Mouse (Mus musculus): ENCODE measurements around the gene Eno3. TPM values are rescaled to one million over a fixed set of nuclear protein-coding genes. Genes with fewer than 3 reads are reported as not detected.
A peak's percentile ranks its signal among the peaks of the same experiment; 100 is the strongest.

Eno3 gene
- polyA plus RNA-seq, 1 experiment: 30.9 TPM

DNA sequence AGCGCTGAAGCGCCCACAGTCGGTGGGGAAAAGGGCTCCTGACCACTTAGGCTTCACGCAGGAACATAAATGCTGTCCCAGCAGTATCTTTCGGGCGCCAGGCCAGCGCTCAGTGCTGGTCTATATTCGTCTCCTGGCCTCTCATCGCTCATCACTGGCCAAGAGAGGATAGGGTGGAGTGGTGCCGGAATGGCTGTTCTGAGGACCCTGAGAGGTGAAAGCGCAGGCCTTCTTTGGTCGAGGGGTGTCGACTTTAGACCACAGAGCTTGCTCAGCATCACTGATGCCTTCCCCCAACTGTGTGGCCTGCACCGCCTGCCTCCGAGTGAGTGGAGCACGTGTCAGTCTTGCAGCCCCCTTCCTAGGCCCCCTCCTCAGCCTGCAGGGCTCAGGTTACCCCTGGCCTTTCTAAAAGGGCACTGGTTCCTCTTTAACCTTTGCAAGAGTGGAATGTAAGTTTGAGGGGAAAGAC is 510 bp upstream of the Eno3 start:
- Histone ChIP-seq H3K4me1 (ENCODE audit: control insufficient read depth, insufficient read depth, low read length) (peaks cover 12% of the 10 kb centered on the region; the same call in 1 of the 2 replicates), H3K27ac (ENCODE audit: insufficient read depth, low read depth, low read length) (peak overlapping the region; percentile 93), H3K27me3 (replicated peaks; ENCODE audit: control insufficient read depth, insufficient read depth, low read length) (no peaks in the 10 kb centered on the region), H3K4me3 (ENCODE audit: insufficient read depth, low read depth, low read length) (peak overlapping the region; percentile 100), H3K36me3 (ENCODE audit: control insufficient read depth, insufficient read depth, low read length) (no peaks in the 10 kb centered on the region; the same call in 1 of the 2 replicates)
- TF ChIP-seq CTCF (conservative IDR thresholded peaks at IDR 0.05; ENCODE audit: insufficient read depth, insufficient read length, low read depth, low read length) (no peak), POLR2A (IDR thresholded peaks at IDR 0.05; ENCODE audit: low read depth, low read length) (no peak)
- 49% methylated on average over 16 of the region's 16 CpGs for WGBS
- peak; percentile 64 for DNase-seq

- TF ChIP-seq CTCF (conservative IDR thresholded peaks at IDR 0.05; ENCODE audit: insufficient read depth, insufficient read length, low read depth, low read length) (no peak), POLR2A (IDR thresholded peaks at IDR 0.05; ENCODE audit: low read depth, low read length) (no peak)
- no peaks in the 10 kb centered on the region for H3K36me3 ChIP-seq (ENCODE audit: control insufficient read depth, insufficient read depth, low read length)
- 53% methylated on average over 6 of the region's 6 CpGs for WGBS
- no peak overlapping the region for H3K27ac ChIP-seq (ENCODE audit: insufficient read depth, low read depth, low read length)
- peaks cover 7% of the 10 kb centered on the region; the same call in 1 of the 2 replicates for H3K4me1 ChIP-seq (ENCODE audit: control insufficient read depth, insufficient read depth, low read length)
- DNase-seq: no peak
- no peak overlapping the region for H3K4me3 ChIP-seq (ENCODE audit: insufficient read depth, low read depth, low read length)
- no peaks in the 10 kb centered on the region for H3K27me3 ChIP-seq (replicated peaks; ENCODE audit: control insufficient read depth, insufficient read depth, low read length)
These were observed 571 bp downstream of the Eno3 start for GRCm38 (mm10) chr11:70657573-70657972.

DNA sequence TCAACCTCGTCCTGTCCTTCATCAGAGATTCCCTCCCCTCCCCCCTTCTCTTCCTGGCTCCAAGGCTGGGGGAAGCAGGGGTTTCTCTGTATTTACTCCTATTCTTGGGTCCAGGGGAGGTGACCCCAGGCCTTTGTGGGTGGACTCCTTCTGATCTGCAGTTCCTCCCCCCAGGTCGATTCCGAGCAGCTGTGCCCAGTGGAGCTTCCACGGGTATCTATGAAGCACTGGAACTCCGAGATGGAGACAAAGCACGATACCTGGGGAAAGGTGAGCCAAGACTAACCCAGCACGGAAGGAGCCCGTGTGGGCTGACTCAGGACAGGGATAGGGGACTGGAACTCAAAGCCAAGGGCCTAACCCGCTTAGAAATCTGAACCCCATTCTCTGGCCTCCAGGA is 989 bp downstream of the Eno3 start:
- no peak overlapping the region for H3K4me3 ChIP-seq (ENCODE audit: insufficient read depth, low read depth, low read length)
- H3K27me3 ChIP-seq (replicated peaks; ENCODE audit: control insufficient read depth, insufficient read depth, low read length): no peaks in the 10 kb centered on the region
- no peak overlapping the region for H3K27ac ChIP-seq (ENCODE audit: insufficient read depth, low read depth, low read length)
- WGBS: 70% methylated on average over 9 of the region's 9 CpGs
- no peak for TF ChIP-seq CTCF (conservative IDR thresholded peaks at IDR 0.05; ENCODE audit: insufficient read depth, insufficient read length, low read depth, low read length)
- DNase-seq: no peak
- peaks cover 3% of the 10 kb centered on the region; the same call in 1 of the 2 replicates for H3K4me1 ChIP-seq (ENCODE audit: control insufficient read depth, insufficient read depth, low read length)
- no peaks in the 10 kb centered on the region for H3K36me3 ChIP-seq (ENCODE audit: control insufficient read depth, insufficient read depth, low read length)

DNA sequence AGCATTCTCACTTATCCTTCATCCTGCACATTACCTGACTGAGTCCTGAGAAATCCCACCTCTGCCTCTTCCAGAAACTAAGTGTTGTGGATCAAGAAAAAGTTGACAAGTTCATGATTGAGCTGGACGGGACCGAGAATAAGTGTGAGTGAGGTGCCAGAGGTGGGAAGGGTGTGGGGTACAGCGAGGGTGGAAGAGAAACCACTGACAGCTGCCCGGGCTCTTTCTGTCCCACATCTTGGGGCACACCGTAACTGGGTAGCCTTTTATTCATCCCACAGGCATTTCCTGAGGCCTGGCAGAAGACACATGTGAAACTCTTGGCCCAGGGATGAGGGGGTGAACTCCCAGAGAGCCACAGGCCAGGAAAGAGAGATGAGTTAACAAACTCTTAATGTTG is 1.5 kb downstream of the Eno3 start:
- no peaks in the 10 kb centered on the region for H3K36me3 ChIP-seq (ENCODE audit: control insufficient read depth, insufficient read depth, low read length)
- 0 out of 2 replicates have a peak, but pooled peaks cover 2% of the 10 kb centered on the region for H3K4me1 ChIP-seq (ENCODE audit: control insufficient read depth, insufficient read depth, low read length)
- TF ChIP-seq CTCF (conservative IDR thresholded peaks at IDR 0.05; ENCODE audit: insufficient read depth, insufficient read length, low read depth, low read length): no peak
- no peak for TF ChIP-seq POLR2A (IDR thresholded peaks at IDR 0.05; ENCODE audit: low read depth, low read length)
- no peak overlapping the region for H3K4me3 ChIP-seq (ENCODE audit: insufficient read depth, low read depth, low read length)
- H3K27me3 ChIP-seq (replicated peaks; ENCODE audit: control insufficient read depth, insufficient read depth, low read length): no peaks in the 10 kb centered on the region
- 86% methylated on average over 5 of the region's 5 CpGs for WGBS
- no peak overlapping the region for H3K27ac ChIP-seq (ENCODE audit: insufficient read depth, low read depth, low read length)
- no peak for DNase-seq

- Histone ChIP-seq H3K4me3 (ENCODE audit: insufficient read depth, low read depth, low read length) (no peak overlapping the region), H3K4me1 (ENCODE audit: control insufficient read depth, insufficient read depth, low read length) (0 out of 2 replicates have a peak, but pooled peaks cover 2% of the 10 kb centered on the region), H3K27me3 (replicated peaks; ENCODE audit: control insufficient read depth, insufficient read depth, low read length) (no peaks in the 10 kb centered on the region), H3K36me3 (ENCODE audit: control insufficient read depth, insufficient read depth, low read length) (no peaks in the 10 kb centered on the region), H3K27ac (ENCODE audit: insufficient read depth, low read depth, low read length) (no peak overlapping the region)
- WGBS: 83% methylated on average over 8 of the region's 8 CpGs
- no peak for DNase-seq
- TF ChIP-seq CTCF (conservative IDR thresholded peaks at IDR 0.05; ENCODE audit: insufficient read depth, insufficient read length, low read depth, low read length): no peak
- no peak for TF ChIP-seq POLR2A (IDR thresholded peaks at IDR 0.05; ENCODE audit: low read depth, low read length)
These were observed 1.9 kb downstream of the Eno3 start for GRCm38 (mm10) chr11:70658942-70659341.

- H3K27ac ChIP-seq (ENCODE audit: insufficient read depth, low read depth, low read length): no peak overlapping the region
- TF ChIP-seq CTCF (conservative IDR thresholded peaks at IDR 0.05; ENCODE audit: insufficient read depth, insufficient read length, low read depth, low read length): no peak
- 82% methylated on average over 8 of the region's 8 CpGs for WGBS
- peaks cover 7% of the 10 kb centered on the region; the same call in 1 of the 2 replicates for H3K36me3 ChIP-seq (ENCODE audit: control insufficient read depth, insufficient read depth, low read length)
- H3K4me3 ChIP-seq (ENCODE audit: insufficient read depth, low read depth, low read length): no peak overlapping the region
- no peak for DNase-seq
- H3K4me1 ChIP-seq (ENCODE audit: control insufficient read depth, insufficient read depth, low read length): 0 out of 2 replicates have a peak, but pooled peaks cover 2% of the 10 kb centered on the region
- H3K27me3 ChIP-seq (replicated peaks; ENCODE audit: control insufficient read depth, insufficient read depth, low read length): no peaks in the 10 kb centered on the region
These were observed 3.6 kb downstream of the Eno3 start for GRCm38 (mm10) chr11:70660571-70660970.

- H3K36me3 ChIP-seq (ENCODE audit: control insufficient read depth, insufficient read depth, low read length): peaks cover 7% of the 10 kb centered on the region; the same call in 1 of the 2 replicates
- DNase-seq: no peak
- TF ChIP-seq CTCF (conservative IDR thresholded peaks at IDR 0.05; ENCODE audit: insufficient read depth, insufficient read length, low read depth, low read length): no peak
- TF ChIP-seq POLR2A (IDR thresholded peaks at IDR 0.05; ENCODE audit: low read depth, low read length): no peak
- peaks cover 5% of the 10 kb centered on the region; the same call in 1 of the 2 replicates for H3K4me1 ChIP-seq (ENCODE audit: control insufficient read depth, insufficient read depth, low read length)
- WGBS: 90% methylated on average over 8 of the region's 8 CpGs
- no peak overlapping the region for H3K27ac ChIP-seq (ENCODE audit: insufficient read depth, low read depth, low read length)
- H3K27me3 ChIP-seq (replicated peaks; ENCODE audit: control insufficient read depth, insufficient read depth, low read length): no peaks in the 10 kb centered on the region
- H3K4me3 ChIP-seq (ENCODE audit: insufficient read depth, low read depth, low read length): no peak overlapping the region
These were observed 6.1 kb downstream of the Eno3 start for GRCm38 (mm10) chr11:70663101-70663500.
